8 mouse cellular contexts compared by ENCODE assay signal in genomic region chr7:118297613-118298012, GRCm38 (mm10). TPM values are rescaled to one million over a fixed set of nuclear protein-coding genes. Genes with fewer than 3 reads are reported as not detected.
DNase-seq lines count a peak whose midpoint lies in the region; ATAC-seq lines count a peak whose summit lies in the region.

No protein-coding gene starts in this region.

- H3K4me3 ChIP-seq in hindbrain, embryonic 16.5 days (ENCODE audit: low read length): no peak overlapping the region
- H3K4me3 ChIP-seq in megakaryocyte, embryonic 14.5 days (replicated peaks): peak overlapping the region; percentile 18

- WGBS in hindbrain, embryonic 16.5 days: 1% methylated on average over 13 of the region's 13 CpGs

- no peaks in the 10 kb centered on the region for H3K27me3 ChIP-seq in hindbrain, embryonic 16.5 days (replicated peaks; ENCODE audit: control insufficient read depth, insufficient read depth, low read length)
- H3K27me3 ChIP-seq in megakaryocyte, embryonic 14.5 days (replicated peaks): peaks cover 2% of the 10 kb centered on the region

- DNase-seq in MN1 (ENCODE audit: low spot score): peak; percentile 91
- DNase-seq in cerebellum, adult 9-11 months: peak; percentile 87
- peak; percentile 67 to 80 for DNase-seq in frontal cortex, postnatal 25 days (ENCODE audit: low spot score in 2 of 2)
- peak; percentile 82 to 88 for DNase-seq in left cerebral cortex, adult 18-20 months (ENCODE audit: low spot score in 2 of 2)
- DNase-seq in right cerebral cortex, postnatal 10 days (ENCODE audit: low spot score in 2 of 2): peak; percentile 86 to 89
- peak; percentile 86 for DNase-seq in urinary bladder, postnatal 14 days (ENCODE audit: low spot score)

- ATAC-seq in hindbrain, embryonic 16.5 days: peak; percentile 73

- H3K27ac ChIP-seq in hindbrain, embryonic 16.5 days (ENCODE audit: low read depth, low read length): no peak overlapping the region

- H3K9me3 ChIP-seq in hindbrain, embryonic 16.5 days (ENCODE audit: control insufficient read depth, low read length): peaks cover 9% of the 10 kb centered on the region
- H3K9me3 ChIP-seq in megakaryocyte, embryonic 14.5 days: peaks cover 12% of the 10 kb centered on the region

- peaks cover 3% of the 10 kb centered on the region; the same call in 1 of the 2 replicates for H3K4me1 ChIP-seq in hindbrain, embryonic 16.5 days (ENCODE audit: control insufficient read depth, insufficient read depth, low read depth, low read length)
- H3K4me1 ChIP-seq in megakaryocyte, embryonic 14.5 days: peaks cover 21% of the 10 kb centered on the region

- peak overlapping the region; percentile 44 for H3K4me2 ChIP-seq in hindbrain, embryonic 16.5 days (ENCODE audit: low read length)

- no peaks in the 10 kb centered on the region for H3K36me3 ChIP-seq in hindbrain, embryonic 16.5 days (ENCODE audit: control insufficient read depth, insufficient read depth, low read length)
- no peaks in the 10 kb centered on the region for H3K36me3 ChIP-seq in megakaryocyte, embryonic 14.5 days (replicated peaks; ENCODE audit: low read length)

- no peak overlapping the region for H3K9ac ChIP-seq in hindbrain, embryonic 16.5 days (ENCODE audit: low read depth, low read length)

RNA-seq across cellular contexts. Expression of gene Smg1, which starts 54.1 kb away (rescaled TPM):
- polyA plus RNA-seq in hindbrain, embryonic 16.5 days (2015; fragmentation: Nextera tagmentation; extraction: Ambion mirVana): 13.7 and 16.9 TPM in 2 replicates
- total RNA-seq in left cerebral cortex, adult 18-20 months (2021): 10 to 100 TPM; 71.1 TPM
- 4.3 and 14.1 TPM in 2 replicates for polyA plus RNA-seq in megakaryocyte, embryonic 14.5 days (2012; ENCODE audit: insufficient read depth, low replicate concordance)
